Mouse (Mus musculus) inflammation-experienced regulatory T-cells, adult 16 weeks (primary cell): Measurements from ENCODE around the gene Sema3a. TPM values are rescaled to one million over a fixed set of nuclear protein-coding genes. Genes with fewer than 3 reads are reported as not detected.

Source experiments
- polyA plus RNA-seq: library from polyadenylated mRNA; unstranded; fragments of 100-300 nt; shearing (Covaris generic); gene quantifications from one replicate; pipeline ENCODE4 v1.2.1, GENCODE M21; 2017

The Sema3a gene
- polyA plus RNA-seq, result 0.41 TPM

DNA sequence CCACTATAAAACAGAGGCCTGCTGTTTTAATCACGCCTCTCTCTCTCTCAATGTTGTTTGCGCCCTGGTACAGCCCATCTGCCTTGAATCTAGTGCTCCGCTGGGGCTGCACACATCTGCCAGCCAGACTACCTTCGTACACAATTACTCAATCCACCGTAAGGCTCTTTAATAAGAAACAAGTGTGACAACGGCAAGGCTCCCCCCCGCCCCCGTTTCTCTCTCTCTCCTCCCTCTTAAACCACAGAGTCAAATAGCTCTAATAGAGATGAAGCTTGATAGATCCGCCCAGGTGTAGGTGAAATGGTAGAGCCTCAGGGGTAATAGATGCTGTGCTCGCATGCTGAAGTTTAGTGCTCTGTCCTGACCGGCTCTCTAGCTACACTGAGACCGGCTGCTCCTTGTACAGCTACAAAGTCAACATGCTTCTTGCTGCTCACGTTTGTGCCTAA, at the start of gene Sema3a:
Gene Sema3a (plus strand): TSS at position 174 of the 452 bp plus-strand sequence.

